Mouse (Mus musculus) layer of hippocampus, postnatal 36 days (tissue): ENCODE results near the gene 1700011L22Rik. TPM values are rescaled to one million over a fixed set of nuclear protein-coding genes. Genes with fewer than 3 reads are reported as not detected.
A peak's percentile ranks its signal among the peaks of the same experiment; 100 is the strongest.

Experiments used
- DNase-seq, 2 experiments: peaks; one replicate each; pipeline ENCODE4 v3.0.0; 2022
- total RNA-seq, 2 experiments: library from RNA; stranded (reverse); gene quantifications; 2 replicates each; pipeline ENCODE4 v1.2.3; 2021

Gene 1700011L22Rik
- total RNA-seq, 2 experiments from 2014 or later: not detected

DNA sequence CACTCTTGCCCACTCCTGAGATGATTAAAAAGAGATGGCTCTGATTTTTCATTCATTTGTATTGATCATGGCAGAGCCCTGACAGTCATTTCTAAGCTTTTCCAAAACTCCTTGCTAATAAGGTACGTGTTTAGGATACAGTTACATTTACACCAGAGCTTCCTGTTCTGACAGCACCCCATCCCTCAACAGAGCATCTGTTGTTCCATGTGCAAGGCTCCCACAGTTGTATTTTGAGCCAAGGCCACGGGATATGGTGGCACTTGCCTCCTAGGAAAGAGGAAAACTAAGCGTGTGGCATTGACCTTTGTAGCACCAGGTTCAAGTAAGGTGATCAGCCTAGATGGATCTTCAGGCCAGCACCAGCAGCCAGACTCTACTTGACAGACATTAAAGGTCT, 83.1 kb downstream of the 1700011L22Rik start:
- peak; percentile 20 to 32 for DNase-seq

DNA sequence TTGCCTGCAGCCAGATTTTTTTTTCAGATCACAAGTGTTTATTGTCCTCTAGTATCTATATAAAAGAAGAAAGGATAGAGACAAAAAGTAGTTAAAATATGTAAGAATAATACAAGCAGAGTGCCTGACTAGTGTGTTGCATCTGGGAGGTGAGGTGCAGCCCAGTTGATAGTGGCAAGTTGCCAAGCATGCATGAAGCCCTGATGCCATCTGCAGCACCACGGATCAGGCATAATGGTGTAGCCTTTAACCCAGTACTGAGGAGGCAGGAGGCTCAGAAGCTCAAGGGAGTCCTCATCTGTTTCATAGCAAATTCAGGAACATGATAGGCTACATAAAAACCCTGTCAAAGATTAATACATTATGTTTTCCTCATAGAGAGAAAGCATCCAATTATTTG, 84.0 kb downstream of the 1700011L22Rik start:
- no peak for DNase-seq

DNA sequence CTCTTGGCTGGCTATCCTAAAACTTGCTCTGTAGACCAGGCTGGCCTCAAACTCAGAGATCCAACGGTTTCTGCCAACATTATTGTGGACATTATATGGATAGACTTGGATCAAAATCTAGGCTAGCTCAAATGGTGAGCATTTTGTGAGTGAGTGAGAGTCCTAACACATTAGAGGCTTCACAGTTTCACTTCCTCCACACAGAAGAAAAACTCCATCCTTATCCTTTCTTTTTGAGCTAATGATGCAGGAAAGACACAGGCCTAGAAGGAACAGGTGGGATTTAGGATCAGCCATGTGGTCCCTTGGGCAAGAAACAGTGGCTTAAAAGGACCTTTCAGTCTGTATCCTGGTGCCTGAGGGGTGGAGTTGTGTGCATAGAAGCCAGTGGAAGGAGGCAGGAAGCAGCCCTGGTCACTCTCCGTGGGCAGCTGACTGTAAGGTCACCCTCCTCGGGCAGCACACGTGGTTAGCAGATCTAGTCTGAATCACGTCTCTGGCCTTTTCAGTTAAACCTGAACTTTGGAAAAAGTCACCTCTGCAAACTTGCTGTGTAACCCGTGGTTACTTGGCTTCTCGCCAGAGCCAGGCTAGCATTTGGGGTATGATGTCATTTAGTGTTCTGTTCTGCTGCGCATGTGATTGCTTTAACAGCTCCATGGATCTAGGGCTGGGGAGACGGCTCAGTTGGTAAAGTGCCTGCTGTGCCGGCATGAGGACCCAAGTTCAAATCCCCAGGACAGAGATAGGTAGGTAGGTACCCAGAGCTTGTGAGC, 85.6 kb downstream of the 1700011L22Rik start:
- peak in 1 of 2 experiments; percentile 37 for DNase-seq

DNA sequence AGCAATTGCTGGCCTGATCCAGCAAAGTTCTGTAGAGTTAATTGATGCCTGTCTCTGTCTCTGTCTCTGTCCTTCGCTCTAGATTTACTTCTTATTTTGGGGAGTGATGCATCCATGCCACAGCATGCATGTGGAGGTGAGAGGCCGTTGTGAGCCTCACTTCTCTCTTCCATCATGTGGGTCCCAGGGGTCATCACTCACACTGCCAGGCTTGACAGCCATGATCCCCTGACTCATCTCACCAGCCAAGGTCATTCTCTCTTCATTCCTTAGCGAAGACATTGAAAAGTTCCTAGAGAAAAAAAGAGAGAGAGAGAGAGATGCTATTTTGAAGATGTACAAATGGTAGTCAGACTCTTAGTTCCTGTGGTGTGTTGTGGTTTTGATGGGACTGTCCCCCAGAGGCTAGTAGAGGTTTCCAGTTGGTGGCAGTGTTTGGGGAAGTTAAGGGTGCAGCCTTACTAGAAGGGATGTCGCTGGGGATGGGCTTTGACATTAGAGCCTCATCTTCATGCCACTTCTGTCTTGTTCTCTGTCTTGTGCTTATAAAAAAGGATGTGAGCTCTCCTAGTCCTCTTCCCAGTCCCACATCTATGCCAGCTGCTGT, 87.1 kb downstream of the 1700011L22Rik start:
- DNase-seq: no peak

Other genes with a start within 250 kb of the 1700011L22Rik start
- 10 to 100 TPM; 30.3 to 32.3 TPM for gene Zfp827, start 220.1 kb downstream of the 1700011L22Rik start, total RNA-seq
- gene Mmaa, start 46.4 kb upstream of the 1700011L22Rik start, total RNA-seq: 10 to 100 TPM; 29.2 to 32.2 TPM
- 10 to 100 TPM; 24.4 to 31.7 TPM for gene Smad1, start 150.9 kb upstream of the 1700011L22Rik start, total RNA-seq